Mouse (Mus musculus) liver, embryonic 14 days (tissue): ENCODE results near the gene Rrp1b. TPM values are rescaled to one million over a fixed set of nuclear protein-coding genes. Genes with fewer than 3 reads are reported as not detected.

Experiments used
- polyA plus RNA-seq: library from polyadenylated mRNA; depleted of rRNA; stranded (reverse); fragments of >200 nt; gene quantifications from 2 replicates; pipeline ENCODE4 v1.2.3, GENCODE M21; 2012; rRNA removed

The Rrp1b gene
- 8.1 and 9.4 TPM in 2 replicates for polyA plus RNA-seq

GRCm38 (mm10) chr17:32035609-32036508 is at the start of gene Rrp1b, which contains the start of gene Hsf2bp:
Gene Rrp1b (plus strand): TSS chr17:32036100.
Gene Hsf2bp (minus strand): TSS chr17:32036349.

Other genes starting within 250 kb of the Rrp1b start
- gene Sik1, start 180.3 kb upstream of the Rrp1b start, polyA plus RNA-seq: 2.4 and 2.7 TPM in 2 replicates
- gene Hsf2bp, start 249 bp downstream of the Rrp1b start, polyA plus RNA-seq: 0.06 and 0.18 TPM in 2 replicates
- gene Notch3, start 130.8 kb downstream of the Rrp1b start, polyA plus RNA-seq: 0.43 and 0.76 TPM in 2 replicates
- gene Ephx3, start 153.4 kb downstream of the Rrp1b start, polyA plus RNA-seq: 0.03 and 0.09 TPM in 2 replicates
- gene Brd4, start 248.6 kb downstream of the Rrp1b start, polyA plus RNA-seq: 12.0 and 17.1 TPM in 2 replicates